Mouse (Mus musculus) common myeloid progenitor, adult 5-6 weeks (primary cell): ENCODE data around the gene Wfdc12. TPM values are rescaled to one million over a fixed set of nuclear protein-coding genes. Genes with fewer than 3 reads are reported as not detected.
A peak's percentile ranks its signal among the peaks of the same experiment; 100 is the strongest.
"Not testable (repeated sequence)": the region's sequence is repeated elsewhere in the genome, so short reads cannot be mapped to it uniquely, and the experiment has no call there.

Source experiments
- ATAC-seq: replicated peaks from 2 replicates; pipeline ENCODE4 v1.8.0; 2016; ENCODE audit warnings: low read depth, mild to moderate bottlenecking, moderate TSS enrichment, inconsistent platforms; ENCODE audit not compliant: poor library complexity, severe bottlenecking
- total RNA-seq: library from RNA; stranded (forward); fragments of 200-1000, 187-1606 nt; gene quantifications from 2 replicates; pipeline ENCODE4 v1.2.3, GENCODE M21; 2017

The Wfdc12 gene
- not detected in 2 replicates for total RNA-seq

DNA sequence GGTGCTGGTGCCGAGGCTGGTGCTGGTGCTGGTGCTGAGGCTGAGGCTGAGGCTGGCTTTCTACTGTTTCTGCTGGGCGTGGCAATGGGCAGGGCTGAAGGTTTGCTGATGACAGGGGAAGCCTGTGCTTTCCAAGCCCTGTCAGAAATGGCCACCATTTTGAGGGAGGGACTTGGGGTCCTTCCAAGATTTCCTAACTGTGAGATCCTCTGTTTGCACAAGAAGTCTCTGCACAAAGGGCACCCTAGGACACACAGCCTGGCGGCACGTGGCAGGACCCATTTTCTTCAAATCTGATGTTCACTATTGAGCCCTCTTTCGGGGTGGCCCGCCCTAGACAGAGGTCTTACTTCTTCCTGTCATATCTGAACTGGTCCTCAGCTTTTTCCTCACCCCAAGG, at the start of gene Wfdc12:
Wfdc12 (minus strand) TSS at position 33 of the 400 bp plus-strand sequence.
- no peak for ATAC-seq

DNA sequence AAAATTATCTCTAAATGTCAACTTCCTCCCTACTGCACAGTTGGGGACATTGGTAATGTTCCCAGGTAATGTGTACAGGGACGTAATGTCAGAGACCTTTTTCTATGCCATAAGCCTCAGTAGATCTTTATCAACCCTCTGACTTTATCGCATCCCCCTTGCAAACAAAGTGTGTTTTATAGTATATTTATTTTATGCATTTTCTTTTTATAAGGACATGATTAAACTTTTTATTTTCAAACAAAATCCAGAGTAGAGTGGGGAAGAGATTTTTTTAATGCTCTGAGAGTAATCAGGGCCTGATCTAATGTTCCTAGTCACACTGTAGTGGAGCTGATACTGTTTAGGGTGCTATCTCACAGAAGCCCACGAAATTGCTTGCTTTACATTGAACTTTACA, 48.0 kb upstream of the Wfdc12 start, which contains the start of gene Svs2:
Svs2 (minus strand) TSS at position 101 of the 400 bp plus-strand sequence.
- ATAC-seq = no peak

DNA sequence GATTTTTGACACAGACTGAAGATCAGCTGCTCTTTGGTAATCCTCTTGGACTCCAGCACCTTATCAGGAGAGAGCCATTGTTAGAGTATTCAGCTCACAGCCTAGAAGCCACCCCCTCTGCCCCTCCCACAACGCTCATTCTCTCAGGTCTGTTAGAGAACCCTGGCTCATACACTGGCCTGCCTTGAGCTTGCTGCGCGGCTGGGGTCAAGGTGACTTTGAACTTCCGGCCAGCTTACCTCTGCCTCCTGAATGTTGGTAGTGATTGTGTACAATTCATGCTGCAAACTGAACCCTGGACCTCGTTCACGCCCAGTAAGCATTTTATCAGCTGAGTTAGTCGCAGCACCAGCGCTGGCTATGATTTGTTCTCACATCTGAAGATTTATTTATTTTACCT, 42.3 kb upstream of the Wfdc12 start:
- ATAC-seq = no peak

DNA sequence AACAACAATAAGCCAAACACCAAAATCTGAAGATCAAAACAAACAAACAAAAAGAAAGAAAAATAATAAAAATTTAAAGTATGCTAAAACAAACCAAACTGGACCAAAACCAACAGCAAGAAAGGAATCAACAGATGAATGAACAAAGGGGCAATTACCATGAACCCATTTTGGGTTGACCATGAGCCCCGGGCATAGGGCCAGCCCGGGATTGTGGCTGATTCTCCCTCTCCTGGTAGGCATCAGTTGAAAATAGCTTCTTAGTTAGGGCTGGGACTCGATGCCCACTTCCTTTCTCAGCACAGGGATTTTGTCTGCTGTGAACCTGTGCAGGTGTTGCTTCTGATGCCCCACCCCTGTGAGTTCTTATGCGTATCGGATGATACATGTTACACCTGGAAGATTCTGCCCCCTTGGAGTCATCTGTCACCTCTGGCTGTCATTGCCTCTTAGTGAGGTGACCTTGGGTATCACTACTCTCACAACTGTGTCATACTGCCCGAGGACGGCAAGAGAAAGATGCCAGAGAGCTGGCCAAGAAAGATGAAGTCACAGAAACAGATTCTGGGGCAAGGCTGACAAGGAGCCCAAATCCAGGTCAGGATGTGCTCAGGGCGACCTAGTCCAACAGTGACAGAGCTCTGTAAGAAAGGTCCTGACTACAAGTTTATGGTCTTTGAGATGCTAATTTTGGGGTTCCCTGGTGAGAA, 38.1 kb upstream of the Wfdc12 start:
- ATAC-seq = no peak

DNA sequence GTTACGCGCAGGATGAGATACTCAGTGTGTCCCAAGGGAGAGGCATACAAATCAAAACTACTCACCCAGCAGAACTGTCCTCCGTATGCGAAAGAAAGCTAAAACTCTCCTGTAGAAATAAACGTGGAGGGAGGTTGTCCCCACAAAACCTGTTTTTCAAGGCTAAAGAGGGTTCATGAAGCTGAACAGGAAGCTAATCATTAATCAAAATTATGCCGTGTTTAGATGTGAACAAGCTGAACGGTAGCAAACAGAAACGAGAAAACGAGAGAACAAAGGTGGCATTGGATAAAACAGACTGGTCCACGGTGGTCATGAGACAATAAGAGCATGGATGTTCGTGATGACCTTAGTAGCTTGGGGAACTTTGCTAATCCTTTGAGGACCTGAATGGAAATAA, 31.1 kb upstream of the Wfdc12 start, which contains the start of gene Wfdc15b:
Wfdc15b (minus strand) TSS at position 139 of the 400 bp plus-strand sequence.
- ATAC-seq = no peak

DNA sequence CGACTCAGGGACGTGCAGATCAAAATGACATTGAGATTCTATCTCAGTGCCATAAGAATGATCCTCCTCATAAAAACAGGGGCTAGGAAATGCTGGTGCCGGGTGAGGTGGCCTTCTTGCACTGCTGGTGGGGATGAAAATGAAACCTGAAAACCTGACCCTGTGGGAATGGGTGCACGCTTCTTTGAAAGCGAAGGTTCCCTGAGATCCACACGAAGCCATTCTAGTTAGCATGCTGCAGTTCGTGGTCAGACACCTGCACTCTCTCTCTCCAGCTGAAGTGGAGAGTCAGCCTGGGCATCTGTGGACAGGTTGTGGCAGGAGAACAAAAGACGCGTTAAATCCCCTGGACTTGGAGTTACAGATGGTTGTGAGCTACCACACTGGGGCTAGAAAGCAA, 28.9 kb upstream of the Wfdc12 start:
- no peak for ATAC-seq

DNA sequence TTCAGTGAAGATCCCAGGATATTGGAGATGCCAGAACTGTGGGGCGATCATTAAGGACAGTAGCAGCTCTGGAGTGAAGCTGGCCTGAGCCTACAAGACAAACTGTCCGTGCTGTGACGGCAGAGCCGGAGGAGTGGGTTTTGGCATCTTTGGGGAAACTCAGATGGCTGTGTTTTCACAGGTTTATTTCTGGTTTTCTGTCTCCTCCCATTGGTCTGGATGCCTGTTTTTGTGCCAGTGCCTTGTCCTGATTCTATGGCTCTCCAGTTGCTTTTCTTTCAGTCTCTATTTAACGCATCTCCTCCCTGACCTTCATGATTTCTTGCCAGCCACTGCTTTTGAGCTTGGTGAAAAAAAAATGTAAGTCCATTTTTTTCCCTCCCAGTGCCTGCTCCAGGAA, 22.3 kb upstream of the Wfdc12 start:
- no peak for ATAC-seq

DNA sequence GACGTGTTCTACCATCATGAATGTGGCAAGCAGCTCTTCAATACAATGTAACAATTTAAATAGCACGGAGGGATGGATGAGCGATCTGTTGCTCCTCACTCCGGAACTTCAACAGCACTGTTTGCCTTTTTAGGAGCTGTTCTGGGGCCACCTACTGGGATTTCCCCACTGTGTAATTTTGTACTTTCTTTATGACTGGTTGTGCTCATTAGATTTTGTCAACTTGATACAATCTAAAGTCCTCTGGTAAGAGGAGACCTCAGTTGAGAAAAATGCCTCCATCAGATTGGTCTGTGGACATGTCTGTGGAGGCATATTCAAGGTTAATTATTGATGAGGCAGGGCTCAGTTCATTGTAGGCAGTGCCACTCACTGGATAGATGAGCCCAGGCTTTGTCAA, 20.5 kb upstream of the Wfdc12 start:
- no peak for ATAC-seq

DNA sequence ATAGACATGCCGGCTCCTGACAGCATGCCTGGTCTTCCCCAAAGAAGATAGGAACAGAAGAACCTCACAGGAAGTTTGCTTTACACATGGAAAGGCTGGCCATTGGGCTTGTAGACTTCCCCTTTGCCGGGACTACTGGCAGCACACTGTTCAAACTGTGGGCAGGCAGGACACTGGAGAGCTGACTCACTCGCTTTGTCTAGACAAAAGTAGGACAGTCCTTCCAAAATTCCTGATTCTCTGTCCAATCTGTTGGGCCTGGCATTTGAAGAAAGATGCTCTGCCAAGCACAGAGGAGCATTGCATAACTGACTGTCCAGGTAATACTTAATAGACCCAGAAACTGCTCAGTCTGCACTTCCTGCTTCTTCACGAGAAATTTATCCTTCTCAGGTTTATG, 16.3 kb upstream of the Wfdc12 start:
- ATAC-seq = no peak

DNA sequence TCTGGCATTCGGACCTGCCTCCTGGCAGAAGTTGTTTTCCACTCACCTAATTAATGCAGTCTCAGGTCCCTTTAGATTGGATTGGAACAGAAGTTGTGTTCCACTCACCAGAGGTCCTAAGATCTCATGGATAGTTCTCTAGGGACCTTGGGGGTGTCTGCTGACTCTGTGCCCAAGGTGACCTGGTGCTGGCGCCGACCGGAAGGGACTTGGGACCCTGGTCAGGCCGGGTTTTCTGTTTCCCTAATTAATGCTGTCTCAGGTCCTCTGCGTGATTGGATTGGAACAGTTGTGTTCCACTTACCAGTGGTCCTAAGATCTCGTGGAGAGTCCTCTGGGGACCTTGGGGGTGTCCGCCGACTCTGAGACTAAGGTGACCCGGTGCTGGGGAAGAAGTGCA, 15.6 kb upstream of the Wfdc12 start:
- not testable (repeated sequence) for ATAC-seq

DNA sequence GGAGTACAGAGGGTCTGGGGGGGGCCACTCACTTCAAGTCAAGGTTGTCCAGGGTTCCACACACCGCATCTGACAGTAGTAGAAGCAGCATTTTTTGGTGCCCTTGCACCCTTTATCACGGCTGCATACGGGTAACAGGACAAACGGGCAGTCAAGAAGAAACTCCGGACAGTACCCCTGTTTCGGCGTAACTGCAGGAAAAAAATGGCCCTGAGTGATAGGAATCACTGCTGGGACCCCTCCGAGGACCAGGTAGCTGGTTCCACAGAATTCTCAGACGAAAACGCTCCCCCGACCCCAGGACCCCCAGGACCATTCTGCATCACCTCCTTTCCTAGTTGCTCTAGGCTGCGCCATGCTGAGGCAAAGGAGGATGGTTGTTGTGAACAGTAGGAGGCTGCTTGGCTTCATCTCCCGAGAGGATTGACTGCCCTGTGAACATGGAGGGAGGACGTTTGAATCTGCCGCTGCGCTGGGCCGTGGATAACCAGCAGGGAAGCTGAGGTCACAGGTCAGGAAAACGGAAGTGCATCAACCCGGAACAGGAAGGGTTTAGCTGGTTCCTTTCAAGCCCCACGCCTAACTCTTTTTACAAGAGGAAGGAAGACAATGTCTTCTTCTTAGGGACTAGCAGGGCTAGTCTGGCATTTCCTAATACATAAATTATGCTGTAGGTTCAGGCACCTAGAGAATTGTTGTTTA, 9.4 kb upstream of the Wfdc12 start, which contains the start of gene Wfdc15a:
Wfdc15a (minus strand) TSS at position 505 of the 702 bp plus-strand sequence.
- ATAC-seq = no peak

DNA sequence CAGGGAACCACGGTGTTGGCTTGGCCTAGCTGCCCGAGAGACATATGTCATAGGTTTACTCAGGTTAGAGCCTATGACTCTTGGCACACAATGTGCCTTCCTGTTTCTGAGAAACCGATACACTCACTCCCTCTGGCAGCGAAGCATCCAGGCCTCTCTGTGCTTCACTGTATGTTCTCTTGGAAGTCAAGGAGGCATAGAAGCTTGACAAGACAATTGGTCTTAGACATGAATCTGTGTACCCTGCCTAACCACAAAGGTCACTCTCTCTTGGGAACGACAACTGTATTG, 6.2 kb upstream of the Wfdc12 start:
- ATAC-seq = no peak

DNA sequence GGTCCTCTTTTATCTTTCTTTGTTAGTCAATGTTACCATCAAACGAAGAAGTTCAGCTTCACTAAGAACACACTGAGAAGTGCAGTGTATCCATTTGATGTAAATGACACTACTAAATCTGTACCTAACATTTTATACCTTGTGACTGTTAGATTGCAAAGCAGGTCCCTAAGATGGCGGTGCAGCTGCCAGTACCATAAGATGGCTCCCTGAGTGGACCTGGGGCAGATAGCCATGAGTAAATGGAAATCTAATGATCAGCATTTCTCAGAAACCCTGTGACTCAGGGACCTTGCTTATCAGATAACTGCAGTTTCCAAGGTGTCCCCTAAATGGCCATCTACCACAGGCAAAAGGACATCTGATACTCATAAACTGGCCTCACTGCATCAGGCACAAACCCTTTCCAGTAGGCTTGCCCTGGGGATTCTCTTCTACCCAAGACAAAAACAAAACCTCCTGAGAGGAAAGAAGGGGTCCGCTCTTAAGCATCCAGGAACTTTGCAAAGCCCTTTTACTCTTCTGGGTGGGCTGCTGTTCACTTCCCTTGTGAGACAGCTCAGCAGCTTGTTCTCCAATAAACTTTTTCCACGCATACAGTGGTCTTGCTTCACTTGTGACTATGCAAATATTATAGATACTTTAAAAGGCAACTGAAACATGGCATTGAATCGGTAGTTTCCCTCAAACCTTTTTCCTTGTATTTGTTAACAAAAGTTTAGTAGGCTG, 5.7 kb upstream of the Wfdc12 start:
- ATAC-seq = no peak

DNA sequence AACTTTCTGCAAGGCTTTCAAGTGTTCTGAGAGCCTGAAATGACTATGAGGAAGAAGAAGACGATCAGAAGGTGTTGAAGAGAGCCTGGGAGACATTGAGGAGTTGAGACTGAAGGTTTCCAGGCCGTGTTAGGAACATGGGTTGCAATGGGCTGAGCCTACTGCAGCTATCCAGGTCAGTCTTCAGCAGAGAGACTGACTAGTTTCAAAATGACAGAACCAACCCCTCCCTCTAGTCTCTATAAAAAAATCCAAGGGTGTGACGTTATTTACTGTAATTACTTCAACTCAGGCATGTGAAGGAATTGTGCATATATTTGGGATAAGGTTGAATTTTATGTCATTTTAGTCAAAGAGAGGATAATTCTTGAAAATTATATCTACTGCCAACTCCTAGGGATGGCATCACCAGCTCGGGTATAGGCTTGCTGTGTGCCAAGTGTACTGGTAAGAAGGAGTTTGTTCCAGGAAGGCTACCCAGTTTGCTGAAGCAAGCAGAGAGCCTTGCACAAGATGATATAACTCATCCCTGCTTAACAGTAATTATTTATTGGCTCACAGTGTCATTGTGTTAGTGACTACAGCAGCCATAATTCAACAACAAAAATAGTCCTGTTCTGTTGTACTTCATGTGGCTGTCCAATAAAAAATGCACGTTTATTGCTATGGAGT, 4.7 kb upstream of the Wfdc12 start:
- no peak for ATAC-seq

DNA sequence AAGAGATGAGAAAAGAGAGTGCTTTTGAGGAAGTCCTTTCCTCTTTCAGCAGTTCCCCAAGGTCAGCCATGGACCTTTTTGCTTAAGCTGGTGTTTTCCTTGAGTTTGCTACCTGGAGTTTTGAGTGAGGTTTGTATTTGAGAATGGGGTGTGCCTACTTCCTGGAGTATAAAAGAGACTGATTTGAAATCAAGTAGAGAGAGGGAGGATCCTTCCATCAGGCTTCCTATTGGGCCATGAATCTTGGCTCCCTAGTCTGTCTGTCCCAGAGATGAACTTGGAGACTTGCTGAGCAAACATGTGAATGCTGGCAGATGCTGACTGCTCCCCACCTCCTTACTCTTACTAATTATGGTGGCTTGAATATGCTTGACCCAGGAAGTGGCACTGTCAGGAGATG, 1.9 kb upstream of the Wfdc12 start:
- no peak for ATAC-seq

DNA sequence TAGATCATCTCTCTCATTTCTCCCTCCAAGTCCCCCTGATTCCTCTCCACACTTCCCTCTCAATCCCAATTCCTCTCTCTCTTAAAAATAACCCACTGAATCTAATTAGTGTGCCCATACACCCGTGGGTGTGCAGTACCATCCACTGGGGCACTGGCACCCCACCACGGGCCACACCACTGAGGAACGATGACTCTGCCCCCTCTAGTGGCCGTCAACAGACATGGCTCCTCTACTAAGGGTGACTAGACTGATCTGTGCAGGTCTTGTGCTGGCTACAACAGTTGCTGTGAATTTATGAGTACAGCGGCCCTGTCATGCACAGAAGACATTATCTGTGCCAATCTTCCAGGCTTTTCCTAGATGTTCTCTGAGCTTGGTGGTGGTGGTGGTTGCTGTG, 1.7 kb downstream of the Wfdc12 start:
- peak; percentile 92 for ATAC-seq

DNA sequence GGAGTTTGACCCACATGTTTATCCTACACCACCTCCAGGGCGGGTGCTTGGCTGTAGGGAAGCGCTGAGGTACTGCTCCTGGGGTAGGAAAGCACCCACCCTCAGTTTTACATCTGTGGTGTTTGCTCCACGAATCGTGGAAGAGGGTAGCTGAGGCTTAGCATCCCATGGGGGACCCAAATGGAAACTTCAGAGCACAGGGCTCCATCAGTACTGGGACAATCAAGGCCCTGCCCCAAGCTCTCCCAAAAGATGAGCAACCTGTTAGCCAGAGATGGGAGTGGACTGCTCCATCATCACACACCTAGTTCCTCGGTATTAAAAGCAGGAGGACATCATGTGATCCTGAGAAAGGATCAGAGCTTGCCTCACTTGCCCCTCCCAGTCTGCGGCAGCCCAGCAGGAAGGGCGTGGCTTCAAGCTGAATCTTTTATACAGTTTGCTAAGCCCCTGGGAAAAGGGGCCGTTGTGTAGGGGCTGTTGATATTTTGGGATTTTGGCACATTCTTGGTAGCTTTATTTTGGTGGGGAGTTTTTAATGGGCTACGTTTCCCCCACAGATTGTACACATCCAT, 6.2 kb downstream of the Wfdc12 start:
- peak; percentile 70 for ATAC-seq

DNA sequence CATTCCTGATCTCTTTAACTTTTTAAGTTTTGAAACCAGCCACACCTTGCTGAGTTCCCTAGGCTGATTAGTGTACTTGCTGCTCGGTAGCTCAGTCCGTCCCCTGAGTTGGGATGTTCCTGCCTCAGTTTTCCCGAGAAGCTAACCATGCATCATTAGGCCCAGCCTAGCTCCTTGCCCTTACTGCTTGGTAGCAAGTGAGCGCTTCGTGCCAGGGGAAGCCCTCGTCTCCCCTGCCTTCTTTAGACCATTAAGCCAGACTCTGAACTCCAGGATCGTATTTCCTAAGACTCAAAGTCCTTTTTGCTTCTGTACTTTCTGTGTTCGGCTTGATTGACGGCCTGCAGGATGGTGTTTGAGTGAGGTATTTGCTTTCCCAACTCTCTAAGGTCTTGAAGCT, 7.1 kb downstream of the Wfdc12 start:
- no peak for ATAC-seq

DNA sequence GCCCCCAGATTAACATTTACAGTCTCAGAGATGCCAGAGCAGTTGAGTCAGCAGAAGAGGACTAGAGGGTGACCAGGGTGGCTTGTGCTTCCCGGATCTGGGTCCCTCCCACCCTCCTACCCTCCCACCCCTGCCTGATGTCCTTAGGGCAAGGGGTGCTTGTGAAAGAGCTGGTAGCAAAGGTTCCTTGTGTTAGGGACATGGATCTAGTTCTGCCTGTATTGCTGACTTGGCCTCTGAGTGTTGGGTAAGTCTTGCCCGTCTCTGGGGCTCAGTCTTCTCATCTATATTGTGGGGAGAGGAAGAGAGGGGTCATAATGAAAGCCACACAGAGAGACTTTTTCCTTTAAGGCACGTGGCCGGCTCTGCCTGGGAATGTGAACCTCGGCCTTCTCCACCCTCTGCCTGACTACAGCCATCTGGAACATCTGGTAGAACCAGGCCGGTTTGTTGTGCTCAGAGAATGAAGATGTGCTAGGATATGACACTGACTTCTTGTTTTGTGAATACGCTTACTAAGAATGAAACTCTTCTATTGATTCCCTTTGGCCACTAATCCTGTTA, 7.6 kb downstream of the Wfdc12 start, which contains the start of gene Wfdc5:
Wfdc5 (minus strand) TSS at position 51 of the 564 bp plus-strand sequence.
- ATAC-seq = no peak

DNA sequence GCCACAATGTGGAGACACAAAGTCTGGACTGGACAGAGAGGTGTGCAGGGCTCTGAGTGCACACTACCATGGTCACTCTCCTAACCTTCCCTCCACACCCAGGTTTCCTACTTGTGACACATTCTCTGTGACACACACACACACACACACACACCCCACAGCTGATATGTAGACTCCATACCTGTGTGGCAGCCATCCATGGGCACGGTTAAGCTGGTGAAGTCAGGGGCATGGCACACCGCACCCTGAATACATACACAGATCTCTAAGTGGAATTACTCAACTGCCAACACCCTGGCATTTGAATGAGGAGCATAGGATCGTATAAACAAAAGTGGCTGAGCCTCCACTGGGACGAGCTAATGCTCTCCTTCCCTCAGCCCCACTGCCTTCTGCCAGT, 9.6 kb downstream of the Wfdc12 start:
- no peak for ATAC-seq
